Mouse (Mus musculus) ES-E14 (cell line): ENCODE measurements around the gene Rgma.

ENCODE experiments used
- CHD2 ChIP-seq: IDR thresholded peaks from 2 replicates; pipeline ENCODE4 v1.6.1; 2014; ENCODE audit warnings: mild to moderate bottlenecking, low read depth, low read length, inconsistent platforms
- HCFC1 ChIP-seq: IDR thresholded peaks from 2 replicates; pipeline ENCODE4 v1.6.1; 2012; ENCODE audit warnings: low read length, inconsistent platforms, borderline replicate concordance; ENCODE audit not compliant: insufficient read depth

- TF ChIP-seq HCFC1 (no peak), CHD2 (no peak)
These were observed 23.0 kb downstream of the Rgma start for GRCm38 (mm10) chr7:73398319-73398718.
